Mouse (Mus musculus) ES-CJ7 (cell line): ENCODE data around the gene Tifa.
"Not testable (repeated sequence)": the region's sequence is repeated elsewhere in the genome, so short reads cannot be mapped to it uniquely, and the experiment has no call there.

Experiments used
- DNase-seq: peaks from one replicate; pipeline ENCODE4 v3.0.0; 2011; ENCODE audit warnings: low read depth, low spot score

Gene Tifa

GRCm38 (mm10) chr3:127789500-127790191 is at the start of gene Tifa:
Gene Tifa (plus strand): TSS chr3:127789805.
- no peak for DNase-seq

DNA sequence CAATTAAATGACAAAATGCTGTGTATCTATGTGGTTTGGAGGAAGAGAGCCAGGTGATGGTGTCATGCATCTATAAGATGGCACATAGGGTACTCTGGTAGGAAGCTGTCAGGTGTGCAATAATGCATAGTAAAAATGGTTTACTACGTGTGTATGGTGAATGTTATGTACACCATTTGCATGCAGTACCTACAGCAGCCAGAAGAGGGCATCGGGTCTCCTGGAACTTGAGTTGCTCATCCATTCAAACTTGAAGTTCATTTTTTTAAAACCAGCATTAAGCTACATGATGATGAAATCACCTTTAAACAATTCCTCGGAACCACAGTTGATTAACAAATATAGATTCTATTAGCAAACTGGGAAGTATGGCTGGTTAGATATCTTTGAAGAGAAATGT is 48.1 kb upstream of the Tifa start:
- DNase-seq = peak; percentile 17

- DNase-seq = no peak
These were observed 45.8 kb upstream of the Tifa start for GRCm38 (mm10) chr3:127743614-127744365.

- no peak for DNase-seq
These were observed 44.1 kb upstream of the Tifa start for GRCm38 (mm10) chr3:127745504-127745903.

DNA sequence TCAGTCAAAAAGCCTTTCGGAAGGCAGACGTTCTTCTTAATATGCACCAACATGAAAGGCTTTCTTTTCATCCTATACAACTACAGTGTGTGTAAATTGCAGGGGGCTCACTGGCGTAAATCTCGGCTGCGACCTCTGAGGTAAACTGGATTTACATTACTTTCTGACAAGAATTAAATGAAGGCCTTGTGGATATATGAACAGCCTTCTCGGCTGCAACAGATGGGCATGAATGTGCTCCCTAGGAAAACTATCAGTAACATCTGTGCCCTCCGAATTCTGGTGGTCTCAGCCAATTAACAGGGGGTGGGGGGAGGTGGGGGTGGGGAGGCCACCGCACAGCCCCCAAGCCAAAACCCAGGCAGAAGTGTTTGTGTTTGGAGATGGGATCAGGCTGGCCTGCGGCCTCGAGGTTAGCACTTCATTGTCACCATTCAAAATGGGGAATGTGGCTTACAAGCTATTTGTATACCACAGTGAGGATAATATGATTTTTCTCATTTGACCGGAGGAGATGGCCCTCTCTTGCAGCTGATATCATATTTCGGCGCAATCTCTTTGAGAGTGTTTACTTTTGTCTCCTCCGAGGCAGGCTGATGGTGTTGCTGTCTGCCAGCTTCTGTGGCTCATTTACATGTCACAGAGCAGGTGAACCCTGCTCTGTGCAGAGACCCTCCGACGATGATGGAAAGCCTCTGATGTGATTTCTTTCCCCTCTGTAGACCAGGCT is 43.5 kb upstream of the Tifa start:
- DNase-seq = no peak

GRCm38 (mm10) chr3:127748644-127749043 is 41.0 kb upstream of the Tifa start:
- no peak for DNase-seq

- DNase-seq = no peak
These were observed 40.3 kb upstream of the Tifa start for GRCm38 (mm10) chr3:127749266-127749665.

- DNase-seq = no peak
These were observed 39.5 kb upstream of the Tifa start for GRCm38 (mm10) chr3:127749981-127750562.

DNA sequence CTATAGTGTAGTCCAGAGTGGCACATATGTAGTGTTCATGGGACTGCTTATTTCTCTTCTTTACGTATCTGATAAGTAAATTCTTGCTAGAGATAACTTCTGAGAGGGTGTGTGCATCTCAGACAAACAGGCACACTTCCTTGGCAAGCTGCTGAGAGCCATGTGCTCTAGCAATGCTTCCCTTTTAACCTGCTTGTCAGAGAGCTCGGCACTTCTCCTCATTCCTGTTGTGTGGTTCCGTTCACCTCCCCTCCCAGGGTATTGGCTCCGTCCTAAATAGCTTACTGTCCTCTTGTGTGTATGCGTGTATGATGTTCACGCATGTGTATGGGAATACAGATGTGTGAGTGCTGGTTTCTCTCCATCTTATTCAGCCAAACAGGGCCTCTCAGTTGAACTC is 33.1 kb upstream of the Tifa start:
- no peak for DNase-seq

DNA sequence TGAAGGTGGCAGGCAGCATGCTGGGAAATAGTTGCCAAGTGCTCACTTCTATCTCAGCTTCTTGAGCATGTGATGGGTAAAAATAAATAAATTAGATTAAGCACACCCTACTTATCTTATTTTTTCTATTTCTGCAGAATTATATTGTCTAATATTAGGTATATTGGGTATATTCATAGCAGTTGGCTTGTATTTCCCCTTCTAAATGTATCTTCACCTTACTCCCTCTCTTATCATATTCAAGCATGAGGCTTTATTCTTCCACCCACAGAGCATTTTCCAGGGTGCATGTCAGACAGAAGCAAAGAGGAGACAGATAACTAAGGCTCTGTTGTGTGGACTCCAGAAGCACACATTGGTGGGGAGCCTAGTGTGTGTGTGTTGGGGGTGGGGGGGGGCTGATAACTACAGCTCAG is 31.7 kb upstream of the Tifa start:
- no peak for DNase-seq

DNA sequence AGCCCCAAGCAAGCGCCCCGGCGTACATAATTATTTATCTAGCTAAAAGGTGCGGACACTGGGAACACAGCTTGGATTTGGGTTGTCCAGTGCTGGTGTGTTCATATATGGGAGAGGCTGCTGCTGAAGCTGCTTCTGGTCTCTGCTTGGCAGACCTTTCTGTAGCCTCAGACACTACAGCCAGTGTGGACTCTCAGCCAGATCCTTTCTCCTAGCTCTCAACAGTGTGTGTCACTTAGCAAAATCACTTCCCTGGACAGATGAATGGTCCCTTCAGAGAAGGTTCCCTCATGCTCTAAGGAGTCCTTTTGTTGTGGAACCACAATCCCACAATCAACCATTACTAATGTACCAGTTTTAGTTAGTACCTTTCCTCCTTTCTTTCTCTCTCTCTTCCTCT is 30.8 kb upstream of the Tifa start:
- DNase-seq = no peak

GRCm38 (mm10) chr3:127759212-127759611 is 30.4 kb upstream of the Tifa start:
- DNase-seq = peak; percentile 20

GRCm38 (mm10) chr3:127762403-127762802 is 27.2 kb upstream of the Tifa start:
- no peak for DNase-seq

- DNase-seq = peak; percentile 84
These were observed 26.5 kb upstream of the Tifa start for GRCm38 (mm10) chr3:127763076-127763612.

GRCm38 (mm10) chr3:127764541-127764940 is 25.1 kb upstream of the Tifa start:
- DNase-seq = peak; percentile 39

DNA sequence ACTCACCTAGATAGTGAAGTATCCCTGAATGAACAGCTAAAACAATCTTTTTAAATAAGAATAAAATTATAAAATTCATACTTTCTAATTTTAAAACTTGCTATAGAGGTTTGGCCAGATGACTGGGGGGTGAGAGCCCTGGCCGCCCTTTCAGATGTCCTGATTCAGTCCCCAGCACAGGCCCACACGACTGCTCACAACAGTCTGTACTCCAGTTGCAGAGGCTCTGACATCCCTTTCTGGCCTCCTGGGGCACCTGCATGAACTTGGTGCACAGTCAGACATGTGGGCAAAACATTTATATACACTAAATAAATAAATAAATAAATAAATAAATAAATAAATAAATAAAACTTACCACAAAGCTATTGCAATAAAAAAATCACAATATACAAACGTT is 23.6 kb upstream of the Tifa start:
- DNase-seq = no peak

DNA sequence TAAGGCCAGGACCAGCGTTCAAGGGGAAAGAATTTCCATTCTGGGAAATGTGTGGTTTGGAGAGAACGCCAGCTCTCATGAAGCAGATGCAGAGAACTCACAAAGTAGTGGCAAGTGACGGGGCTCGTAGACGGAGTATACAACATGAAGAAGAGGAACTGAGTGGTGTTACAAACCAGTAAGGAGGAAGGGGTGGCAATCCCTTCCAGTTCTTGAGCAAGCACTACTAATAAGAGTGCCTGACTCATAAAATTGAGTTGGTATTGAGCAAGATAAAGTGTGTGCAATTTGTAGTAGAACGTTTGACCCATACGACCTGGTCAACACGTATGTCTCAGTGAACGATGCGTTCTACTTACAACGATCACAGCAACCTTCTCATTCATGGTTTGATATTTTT is 20.5 kb upstream of the Tifa start:
- no peak for DNase-seq

DNA sequence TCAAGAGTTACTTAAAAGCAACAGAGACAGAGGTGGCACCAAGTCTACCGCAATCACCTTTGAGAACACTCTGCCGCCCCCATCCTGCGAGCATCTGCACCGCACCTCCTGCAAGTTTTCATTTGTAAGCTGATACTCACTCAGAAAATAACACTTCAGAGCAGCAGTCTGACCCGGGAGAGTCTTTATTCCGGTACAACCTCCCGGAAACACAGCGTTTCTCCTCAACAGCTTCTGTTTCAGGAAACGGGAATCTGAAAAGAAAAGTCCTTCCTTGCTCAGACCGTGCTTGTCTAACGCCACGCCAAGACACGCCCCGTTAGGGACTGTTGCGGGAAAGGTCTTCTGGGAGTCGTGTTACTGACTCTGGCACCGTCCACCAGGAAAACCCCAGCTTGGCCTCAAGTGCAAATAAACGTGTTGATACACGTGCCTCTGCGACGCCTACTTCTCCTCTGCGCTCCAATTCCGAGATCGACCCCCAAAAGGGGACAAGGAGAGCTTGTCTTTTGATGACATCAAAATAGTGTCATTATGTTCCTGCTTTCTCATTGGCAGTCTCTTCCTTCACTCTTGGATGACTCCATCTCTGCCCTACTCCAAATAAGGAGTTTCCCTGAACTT is 9.5 kb upstream of the Tifa start, which contains the start of gene Alpk1:
Gene Alpk1, minus strand, starts transcription at position 507 of the 624 bp plus-strand sequence.
- peak; percentile 80 for DNase-seq

DNA sequence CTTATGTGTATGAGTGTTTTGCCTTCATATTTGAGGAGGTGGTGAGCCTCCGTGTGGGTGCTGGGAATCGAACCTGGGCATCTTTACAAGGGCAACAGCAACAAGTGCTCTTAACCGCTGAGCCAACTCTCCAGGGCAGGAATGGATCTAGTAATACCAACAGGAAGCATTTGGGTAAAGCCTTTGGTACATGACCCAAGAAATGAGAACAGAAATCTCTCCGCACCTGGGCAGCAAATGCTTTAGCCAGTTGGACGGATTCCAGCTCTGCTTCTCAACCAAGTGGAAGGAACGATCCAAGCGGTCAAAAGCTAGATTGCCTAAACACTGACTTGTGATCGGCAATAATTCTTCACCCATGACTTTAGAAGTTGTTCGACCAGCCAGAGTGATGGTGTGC is 8.7 kb upstream of the Tifa start:
- DNase-seq = no peak

- no peak for DNase-seq
These were observed 6.7 kb upstream of the Tifa start for GRCm38 (mm10) chr3:127782921-127783320.

DNA sequence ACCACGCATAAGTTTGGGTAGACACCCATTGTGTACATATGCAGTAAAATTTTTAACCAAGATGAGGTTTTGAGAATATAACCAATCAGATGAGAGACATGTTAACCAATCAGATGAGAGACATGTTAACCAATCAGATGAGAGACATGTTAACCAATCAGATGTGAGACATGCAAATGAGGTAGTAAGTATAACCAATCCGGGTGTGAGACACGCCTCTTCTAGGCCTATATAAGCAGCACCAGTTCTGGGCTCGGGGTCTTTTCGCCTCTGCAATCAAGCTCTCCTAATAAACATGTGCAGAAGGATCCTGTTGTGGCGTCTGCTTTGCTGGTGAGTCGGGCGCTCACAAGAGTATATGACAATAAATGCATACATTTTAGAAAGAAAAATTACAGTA is 5.9 kb upstream of the Tifa start:
- DNase-seq = not testable (repeated sequence)
